Mouse (Mus musculus): ENCODE results near the gene Tdgf1. TPM values are rescaled to one million over a fixed set of nuclear protein-coding genes. Genes with fewer than 3 reads are reported as not detected.

The Tdgf1 gene
- total RNA-seq, 2 experiments from 2014 or later: 0.18 to 1.1 TPM

GRCm38 (mm10) chr9:110915466-110915865 lies 30.5 kb downstream of the Tdgf1 start:
- DNase-seq (ENCODE audit: low spot score in 2 of 2): no peak

GRCm38 (mm10) chr9:110914631-110915236 lies 31.2 kb downstream of the Tdgf1 start:
- DNase-seq (ENCODE audit: low spot score in 2 of 2): peak in 1 of 2 experiments; percentile 31

GRCm38 (mm10) chr9:110909371-110909967 lies 36.5 kb downstream of the Tdgf1 start:
- DNase-seq (ENCODE audit: low spot score in 2 of 2): no peak

GRCm38 (mm10) chr9:110908631-110909016 lies 37.3 kb downstream of the Tdgf1 start:
- DNase-seq (ENCODE audit: low spot score in 2 of 2): no peak

- no peak for DNase-seq (ENCODE audit: low spot score in 2 of 2)
Measured at GRCm38 (mm10) chr9:110907838-110908630, 37.9 kb downstream of the Tdgf1 start.

- DNase-seq (ENCODE audit: low spot score in 2 of 2): no peak
Measured at GRCm38 (mm10) chr9:110907201-110907837, 38.6 kb downstream of the Tdgf1 start.

GRCm38 (mm10) chr9:110902271-110902670 lies 43.7 kb downstream of the Tdgf1 start:
- DNase-seq (ENCODE audit: low spot score in 2 of 2): no peak

- no peak for DNase-seq (ENCODE audit: low spot score in 2 of 2)
Measured at GRCm38 (mm10) chr9:110901204-110901603, 44.8 kb downstream of the Tdgf1 start.

GRCm38 (mm10) chr9:110899451-110900008 lies 46.4 kb downstream of the Tdgf1 start:
- DNase-seq (ENCODE audit: low spot score in 2 of 2): no peak

GRCm38 (mm10) chr9:110896595-110896994 lies 49.4 kb downstream of the Tdgf1 start:
- no peak for DNase-seq (ENCODE audit: low spot score in 2 of 2)

GRCm38 (mm10) chr9:110895994-110896393 lies 50.0 kb downstream of the Tdgf1 start:
- no peak for DNase-seq (ENCODE audit: low spot score in 2 of 2)

- no peak for DNase-seq (ENCODE audit: low spot score in 2 of 2)
Measured at GRCm38 (mm10) chr9:110895507-110895906, 50.5 kb downstream of the Tdgf1 start.

- no peak for DNase-seq (ENCODE audit: low spot score in 2 of 2)
Measured at GRCm38 (mm10) chr9:110893429-110893828, 52.5 kb downstream of the Tdgf1 start.

GRCm38 (mm10) chr9:110892552-110892951 lies 53.4 kb downstream of the Tdgf1 start:
- no peak for DNase-seq (ENCODE audit: low spot score in 2 of 2)

GRCm38 (mm10) chr9:110891077-110891828 lies 54.7 kb downstream of the Tdgf1 start:
- no peak for DNase-seq (ENCODE audit: low spot score in 2 of 2)

GRCm38 (mm10) chr9:110890026-110890783 lies 55.8 kb downstream of the Tdgf1 start:
- DNase-seq (ENCODE audit: low spot score in 2 of 2): no peak
